Mouse (Mus musculus): Measurements from ENCODE around the gene Rasa3. TPM values are rescaled to one million over a fixed set of nuclear protein-coding genes. Genes with fewer than 3 reads are reported as not detected.
A peak's percentile ranks its signal among the peaks of the same experiment; 100 is the strongest.

The Rasa3 gene
- polyA plus RNA-seq, 1 experiment from 2014 or later, result 26.0 TPM

DNA sequence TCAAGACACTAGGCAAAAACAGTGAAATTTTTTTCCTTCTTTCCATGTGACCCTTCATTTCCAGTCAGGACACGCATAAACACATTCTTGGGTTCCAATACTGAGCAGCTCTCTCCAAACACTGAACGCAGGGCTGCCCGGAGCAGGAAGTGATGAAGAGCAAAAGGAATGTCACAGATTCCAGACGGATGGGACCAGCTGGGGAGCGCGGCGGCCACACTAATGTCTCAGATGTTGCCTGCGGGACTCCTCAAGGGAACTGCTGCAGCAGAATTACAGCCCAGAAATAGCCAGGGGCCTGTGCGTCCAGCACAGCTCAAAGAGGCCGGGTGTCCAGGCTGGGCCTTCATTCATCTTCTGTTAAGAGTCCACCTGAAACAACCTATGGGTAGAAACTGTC, 9.0 kb downstream of the Rasa3 start:
- Histone ChIP-seq H3K27ac (replicated peaks; ENCODE audit: low read depth, low read length) (0 out of 2 replicates have a peak overlapping the region, but pooled peaks have one; percentile 32), H3K27me3 (ENCODE audit: control insufficient read depth, insufficient read depth, low read length) (no peaks in the 10 kb centered on the region), H3K9me3 (ENCODE audit: control insufficient read depth, low read length) (no peaks in the 10 kb centered on the region), H3K4me2 (ENCODE audit: low read length) (no peak overlapping the region), H3K4me1 (ENCODE audit: control insufficient read depth, insufficient read depth, low read length) (no peaks in the 10 kb centered on the region), H3K9ac (replicated peaks; ENCODE audit: low read length) (no peak overlapping the region), H3K4me3 (replicated peaks; ENCODE audit: low read depth, low read length) (no peak overlapping the region), H3K36me3 (ENCODE audit: control insufficient read depth, insufficient read depth, low read length) (no peaks in the 10 kb centered on the region)
- 78% methylated on average over 10 of the region's 10 CpGs for WGBS
- DNase-seq (no peak), ATAC-seq (ENCODE audit: low FRiP score, low TSS enrichment) (no peak)

DNA sequence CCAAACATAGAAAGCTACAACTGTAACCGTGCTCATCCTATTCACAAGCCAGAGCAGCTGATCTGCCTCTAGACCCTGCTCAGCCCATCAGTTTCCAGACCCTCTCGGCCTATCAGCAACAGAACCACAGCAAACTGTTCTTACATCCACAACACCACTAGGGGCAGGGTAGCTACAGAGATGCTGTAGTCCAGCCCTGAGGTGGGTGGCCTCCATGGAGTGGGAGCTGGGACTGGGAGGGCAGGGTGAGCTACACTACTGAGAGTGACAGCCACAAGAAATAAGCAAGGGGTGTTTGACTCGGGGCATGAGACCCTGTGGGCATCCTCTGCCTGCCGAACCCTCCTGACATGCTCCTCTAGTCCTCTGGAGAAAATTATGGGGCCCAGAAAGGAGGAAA, 9.5 kb downstream of the Rasa3 start:
- H3K27me3 ChIP-seq (ENCODE audit: control insufficient read depth, insufficient read depth, low read length), result no peaks in the 10 kb centered on the region
- H3K4me1 ChIP-seq (ENCODE audit: control insufficient read depth, insufficient read depth, low read length), result no peaks in the 10 kb centered on the region
- H3K4me3 ChIP-seq (replicated peaks; ENCODE audit: low read depth, low read length), result no peak overlapping the region
- ATAC-seq (ENCODE audit: low FRiP score, low TSS enrichment), result no peak
- no peaks in the 10 kb centered on the region for H3K9me3 ChIP-seq (ENCODE audit: control insufficient read depth, low read length)
- H3K27ac ChIP-seq (replicated peaks; ENCODE audit: low read depth, low read length), result no peak overlapping the region
- no peak for DNase-seq
- H3K9ac ChIP-seq (replicated peaks; ENCODE audit: low read length), result no peak overlapping the region
- no peaks in the 10 kb centered on the region for H3K36me3 ChIP-seq (ENCODE audit: control insufficient read depth, insufficient read depth, low read length)
- H3K4me2 ChIP-seq (ENCODE audit: low read length), result no peak overlapping the region
- WGBS, result 74% methylated on average over 4 of the region's 4 CpGs

DNA sequence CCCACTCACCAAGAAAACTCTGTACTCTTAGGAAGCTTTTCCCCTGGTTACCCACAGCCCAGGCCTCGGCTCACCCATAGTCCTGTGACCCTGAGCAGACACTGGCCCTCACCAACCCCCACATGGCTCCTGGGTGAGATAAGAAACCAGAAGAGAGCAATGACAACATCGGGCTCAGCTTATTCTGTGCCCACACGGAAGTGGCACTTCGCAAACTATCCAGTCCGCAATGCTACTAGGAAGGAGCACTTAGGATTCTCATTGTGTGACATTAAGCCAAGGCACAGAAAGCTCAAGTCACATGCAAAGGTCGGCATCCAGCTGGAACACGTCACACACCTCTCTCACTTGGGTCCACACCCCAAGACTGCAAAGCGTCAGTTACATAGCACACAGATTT, 11.5 kb downstream of the Rasa3 start:
- Histone ChIP-seq H3K9ac (replicated peaks; ENCODE audit: low read length) (no peak overlapping the region), H3K36me3 (ENCODE audit: control insufficient read depth, insufficient read depth, low read length) (no peaks in the 10 kb centered on the region), H3K4me1 (ENCODE audit: control insufficient read depth, insufficient read depth, low read length) (no peaks in the 10 kb centered on the region), H3K4me2 (ENCODE audit: low read length) (no peak overlapping the region), H3K27me3 (ENCODE audit: control insufficient read depth, insufficient read depth, low read length) (no peaks in the 10 kb centered on the region), H3K9me3 (ENCODE audit: control insufficient read depth, low read length) (no peaks in the 10 kb centered on the region), H3K4me3 (replicated peaks; ENCODE audit: low read depth, low read length) (no peak overlapping the region), H3K27ac (replicated peaks; ENCODE audit: low read depth, low read length) (no peak overlapping the region)
- ATAC-seq (ENCODE audit: low FRiP score, low TSS enrichment), result no peak
- 92% methylated on average over 8 of the region's 8 CpGs for WGBS
- DNase-seq, result no peak

DNA sequence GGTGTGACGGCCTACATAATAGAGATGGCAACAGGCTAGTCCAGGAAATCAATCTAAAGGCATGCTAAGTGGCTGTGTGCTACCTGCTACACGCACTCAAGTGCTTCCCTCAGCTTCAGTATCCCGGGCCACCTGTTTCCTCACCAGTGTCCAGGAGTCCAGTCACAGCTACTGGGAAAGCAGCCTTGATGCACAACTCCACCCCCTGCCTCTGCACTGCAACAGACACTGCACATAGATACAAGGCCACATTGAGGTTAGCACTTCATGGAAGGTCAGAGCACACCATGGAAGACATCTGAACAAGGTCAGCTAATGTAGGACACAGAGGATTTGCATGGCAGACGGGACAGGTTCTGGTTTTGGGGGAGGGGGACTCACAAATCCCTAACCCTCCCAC, 11.9 kb downstream of the Rasa3 start:
- no peak for DNase-seq
- Histone ChIP-seq H3K27ac (replicated peaks; ENCODE audit: low read depth, low read length) (no peak overlapping the region), H3K9ac (replicated peaks; ENCODE audit: low read length) (no peak overlapping the region), H3K4me3 (replicated peaks; ENCODE audit: low read depth, low read length) (no peak overlapping the region), H3K36me3 (ENCODE audit: control insufficient read depth, insufficient read depth, low read length) (no peaks in the 10 kb centered on the region), H3K4me2 (ENCODE audit: low read length) (no peak overlapping the region), H3K9me3 (ENCODE audit: control insufficient read depth, low read length) (no peaks in the 10 kb centered on the region), H3K27me3 (ENCODE audit: control insufficient read depth, insufficient read depth, low read length) (no peaks in the 10 kb centered on the region), H3K4me1 (ENCODE audit: control insufficient read depth, insufficient read depth, low read length) (no peaks in the 10 kb centered on the region)
- no peak for ATAC-seq (ENCODE audit: low FRiP score, low TSS enrichment)
- 83% methylated on average over 4 of the region's 4 CpGs for WGBS

DNA sequence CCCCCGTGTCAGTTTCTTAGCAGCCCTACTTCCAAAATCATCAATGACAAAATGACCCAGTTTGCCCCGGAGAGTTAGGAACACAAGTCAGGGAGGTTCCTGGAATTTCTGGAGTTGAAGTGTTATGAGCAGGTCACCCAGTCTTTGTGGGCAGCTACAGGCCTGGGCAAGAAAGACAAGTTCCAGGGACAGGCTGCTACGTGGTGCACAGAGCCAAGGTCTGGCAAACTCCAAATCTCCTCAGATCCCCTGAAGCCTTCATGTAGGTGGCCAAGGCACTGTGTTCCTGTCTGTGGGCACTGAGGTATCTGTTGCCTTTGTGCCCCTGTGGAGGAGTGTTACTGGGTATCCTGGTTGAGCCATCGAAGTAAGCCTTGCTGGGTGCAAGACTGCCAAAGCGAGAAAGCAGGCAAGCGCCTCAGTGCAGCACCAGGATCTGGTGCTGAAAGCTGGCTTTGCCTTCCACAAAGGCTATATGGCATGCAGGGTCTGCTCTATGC, 12.6 kb downstream of the Rasa3 start:
- WGBS, result 93% methylated on average over 6 of the region's 6 CpGs

DNA sequence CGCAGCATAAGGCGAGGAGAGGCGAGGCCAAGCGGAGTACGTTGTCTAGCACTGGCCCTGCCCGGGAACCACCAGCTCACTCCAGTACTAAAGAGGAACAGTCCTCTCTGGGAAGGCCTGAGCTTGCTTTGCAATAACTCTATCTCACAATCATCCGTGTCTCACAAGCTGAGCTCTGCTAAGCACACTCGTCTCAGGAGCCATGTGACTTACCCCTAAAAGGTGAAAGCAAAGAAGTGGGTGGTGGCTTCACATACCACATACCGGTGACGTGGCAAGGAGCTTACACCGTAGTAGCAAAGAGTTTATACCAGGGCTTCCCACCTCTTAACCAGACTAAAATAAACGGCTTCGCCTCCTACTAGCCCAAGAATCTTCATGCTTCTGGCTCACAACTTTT, 17.1 kb downstream of the Rasa3 start:
- Histone ChIP-seq H3K9me3 (ENCODE audit: control insufficient read depth, low read length) (no peaks in the 10 kb centered on the region), H3K27me3 (ENCODE audit: control insufficient read depth, insufficient read depth, low read length) (no peaks in the 10 kb centered on the region), H3K36me3 (ENCODE audit: control insufficient read depth, insufficient read depth, low read length) (no peaks in the 10 kb centered on the region), H3K4me1 (ENCODE audit: control insufficient read depth, insufficient read depth, low read length) (0 out of 2 replicates have a peak, but pooled peaks cover 2% of the 10 kb centered on the region), H3K4me3 (replicated peaks; ENCODE audit: low read depth, low read length) (no peak overlapping the region), H3K4me2 (ENCODE audit: low read length) (no peak overlapping the region), H3K9ac (replicated peaks; ENCODE audit: low read length) (no peak overlapping the region), H3K27ac (replicated peaks; ENCODE audit: low read depth, low read length) (no peak overlapping the region)
- DNase-seq (no peak), ATAC-seq (ENCODE audit: low FRiP score, low TSS enrichment) (no peak)
- 92% methylated on average over 13 of the region's 13 CpGs for WGBS

More for the DNA sequence above, 12.6 kb downstream of the Rasa3 start:
- H3K27ac ChIP-seq (replicated peaks; ENCODE audit: low read depth, low read length), result no peak overlapping the region
- no peaks in the 10 kb centered on the region for H3K9me3 ChIP-seq (ENCODE audit: control insufficient read depth, low read length)
- no peaks in the 10 kb centered on the region for H3K4me1 ChIP-seq (ENCODE audit: control insufficient read depth, insufficient read depth, low read length)
- no peaks in the 10 kb centered on the region for H3K36me3 ChIP-seq (ENCODE audit: control insufficient read depth, insufficient read depth, low read length)
- no peak overlapping the region for H3K4me2 ChIP-seq (ENCODE audit: low read length)
- H3K27me3 ChIP-seq (ENCODE audit: control insufficient read depth, insufficient read depth, low read length), result no peaks in the 10 kb centered on the region
- no peak overlapping the region for H3K4me3 ChIP-seq (replicated peaks; ENCODE audit: low read depth, low read length)
- DNase-seq, result no peak
- H3K9ac ChIP-seq (replicated peaks; ENCODE audit: low read length), result no peak overlapping the region
- no peak for ATAC-seq (ENCODE audit: low FRiP score, low TSS enrichment)

DNA sequence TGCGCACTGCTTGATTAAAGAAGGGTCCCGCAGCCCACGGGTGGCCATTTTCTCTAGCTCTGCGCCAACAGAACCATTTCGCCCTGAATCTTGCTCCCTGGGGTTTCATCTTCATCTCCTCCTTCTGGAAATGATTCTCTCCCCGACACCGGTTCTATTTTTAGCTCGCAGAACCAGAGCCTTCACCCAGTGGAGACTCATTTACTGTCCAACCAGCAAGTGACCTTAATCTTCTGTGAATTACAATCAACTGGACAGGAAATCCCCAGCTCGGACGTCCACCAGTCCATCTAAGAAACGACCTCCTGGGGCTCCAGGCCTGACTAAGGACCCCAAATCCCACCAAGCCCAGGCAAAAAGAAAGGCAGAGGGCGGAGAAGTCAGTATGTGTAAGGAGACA, 19.9 kb downstream of the Rasa3 start:
- no peaks in the 10 kb centered on the region for H3K36me3 ChIP-seq (ENCODE audit: control insufficient read depth, insufficient read depth, low read length)
- DNase-seq (no peak), ATAC-seq (ENCODE audit: low FRiP score, low TSS enrichment) (no peak)
- no peak overlapping the region for H3K27ac ChIP-seq (replicated peaks; ENCODE audit: low read depth, low read length)
- 0 out of 2 replicates have a peak, but pooled peaks cover 2% of the 10 kb centered on the region for H3K4me1 ChIP-seq (ENCODE audit: control insufficient read depth, insufficient read depth, low read length)
- no peaks in the 10 kb centered on the region for H3K9me3 ChIP-seq (ENCODE audit: control insufficient read depth, low read length)
- H3K4me2 ChIP-seq (ENCODE audit: low read length), result no peak overlapping the region
- H3K9ac ChIP-seq (replicated peaks; ENCODE audit: low read length), result no peak overlapping the region
- no peak overlapping the region for H3K4me3 ChIP-seq (replicated peaks; ENCODE audit: low read depth, low read length)
- WGBS, result 76% methylated on average over 12 of the region's 12 CpGs
- no peaks in the 10 kb centered on the region for H3K27me3 ChIP-seq (ENCODE audit: control insufficient read depth, insufficient read depth, low read length)

DNA sequence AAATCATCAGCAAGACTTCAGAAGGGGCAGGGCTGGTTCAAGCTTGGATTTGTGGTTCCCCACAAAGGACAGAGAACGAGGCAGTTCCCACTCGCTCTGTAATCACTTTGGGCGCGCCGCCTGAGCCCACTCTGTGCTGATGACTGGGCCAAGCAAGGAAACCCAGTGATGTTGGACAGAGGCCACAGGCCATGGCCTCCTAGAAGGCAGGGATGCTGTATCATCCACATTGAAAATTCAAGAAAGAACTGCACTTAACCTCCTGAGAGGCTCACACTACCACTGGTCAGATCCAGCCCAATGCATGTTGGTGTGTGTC, 22.4 kb downstream of the Rasa3 start:
- no peak overlapping the region for H3K27ac ChIP-seq (replicated peaks; ENCODE audit: low read depth, low read length)
- no peaks in the 10 kb centered on the region for H3K36me3 ChIP-seq (ENCODE audit: control insufficient read depth, insufficient read depth, low read length)
- H3K9me3 ChIP-seq (ENCODE audit: control insufficient read depth, low read length), result no peaks in the 10 kb centered on the region
- H3K9ac ChIP-seq (replicated peaks; ENCODE audit: low read length), result no peak overlapping the region
- no peaks in the 10 kb centered on the region for H3K27me3 ChIP-seq (ENCODE audit: control insufficient read depth, insufficient read depth, low read length)
- no peak overlapping the region for H3K4me2 ChIP-seq (ENCODE audit: low read length)
- 90% methylated on average over 5 of the region's 5 CpGs for WGBS
- ATAC-seq (ENCODE audit: low FRiP score, low TSS enrichment), result no peak
- 0 out of 2 replicates have a peak, but pooled peaks cover 2% of the 10 kb centered on the region for H3K4me1 ChIP-seq (ENCODE audit: control insufficient read depth, insufficient read depth, low read length)
- no peak overlapping the region for H3K4me3 ChIP-seq (replicated peaks; ENCODE audit: low read depth, low read length)
- DNase-seq, result no peak

DNA sequence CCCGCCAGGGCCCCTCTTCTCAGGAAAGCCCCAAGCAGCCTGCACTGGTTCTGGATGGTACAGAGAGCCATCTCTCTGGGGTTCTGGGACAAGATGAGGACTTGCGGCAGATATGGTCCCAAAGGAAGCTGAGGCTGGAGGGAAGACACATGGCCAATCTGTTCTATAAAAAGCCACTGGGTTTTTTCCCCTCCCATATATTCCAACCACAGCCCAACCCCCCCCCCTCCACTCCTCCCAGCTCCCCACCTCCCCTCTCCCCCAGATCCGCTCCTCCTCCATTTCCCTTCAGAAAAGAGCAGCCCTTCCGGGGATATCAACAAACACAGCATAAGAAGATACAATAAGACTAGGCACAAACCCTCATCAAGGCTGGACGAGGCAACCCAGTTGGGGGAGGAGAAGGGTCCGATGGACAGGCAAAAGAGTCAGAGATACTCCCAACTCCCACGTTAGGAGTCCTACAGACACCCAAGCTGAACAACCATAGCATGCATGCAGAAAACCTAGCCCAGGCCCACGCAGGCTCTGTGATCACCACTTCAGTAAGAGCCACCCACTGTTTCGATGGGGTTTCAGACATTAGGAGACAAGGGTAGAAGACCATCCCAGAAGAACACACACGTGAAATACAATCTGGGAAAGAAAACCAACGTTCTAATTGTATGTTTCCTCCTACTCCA, 22.9 kb downstream of the Rasa3 start:
- H3K4me2 ChIP-seq (ENCODE audit: low read length), result no peak overlapping the region
- 87% methylated on average over 11 of the region's 11 CpGs for whole genome bisulfite sequencing
- no peaks in the 10 kb centered on the region for H3K36me3 ChIP-seq (ENCODE audit: control insufficient read depth, insufficient read depth, low read length)
- H3K9ac ChIP-seq (replicated peaks; ENCODE audit: low read length), result no peak overlapping the region
- no peak overlapping the region for H3K27ac ChIP-seq (replicated peaks; ENCODE audit: low read depth, low read length)
- H3K27me3 ChIP-seq (ENCODE audit: control insufficient read depth, insufficient read depth, low read length), result no peaks in the 10 kb centered on the region
- peaks cover 7% of the 10 kb centered on the region; the same call in 1 of the 2 replicates for H3K4me1 ChIP-seq (ENCODE audit: control insufficient read depth, insufficient read depth, low read length)
- H3K4me3 ChIP-seq (replicated peaks; ENCODE audit: low read depth, low read length), result no peak overlapping the region
- ATAC-seq (ENCODE audit: low FRiP score, low TSS enrichment) (no peak), DNase-seq (no peak)
- H3K9me3 ChIP-seq (ENCODE audit: control insufficient read depth, low read length), result no peaks in the 10 kb centered on the region

Data from midbrain, embryonic 14.5 days (tissue).